Mouse (Mus musculus) thymus, postnatal 4 days (tissue): Measurements from ENCODE around the gene Tmem234.

Experiments
- DNase-seq: peaks from one replicate; pipeline ENCODE4 v3.0.0; 2021

Gene Tmem234

GRCm38 (mm10) chr4:129580347-129580746, 20.1 kb upstream of the Tmem234 start:
- DNase-seq = peak; percentile 73

DNA sequence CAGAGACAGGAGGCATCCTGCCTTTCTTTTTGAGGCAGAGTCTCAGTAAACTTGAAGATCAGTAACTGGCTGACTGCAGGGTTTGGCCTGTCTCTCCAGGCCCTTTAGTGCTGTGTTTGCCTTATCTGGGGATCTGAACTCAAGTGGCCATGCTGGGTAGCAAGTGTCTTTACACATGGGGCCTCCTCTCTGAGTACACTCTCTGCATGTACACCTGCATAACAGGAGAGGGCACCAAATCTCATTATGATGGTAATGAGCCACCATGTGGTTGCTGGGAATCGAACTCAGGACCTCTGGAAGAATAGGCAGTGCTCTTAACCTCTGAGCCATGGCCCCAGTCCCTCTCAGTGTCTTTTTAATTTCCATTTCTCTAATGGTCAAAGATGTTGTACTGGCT, 18.2 kb upstream of the Tmem234 start:
- DNase-seq = no peak

DNA sequence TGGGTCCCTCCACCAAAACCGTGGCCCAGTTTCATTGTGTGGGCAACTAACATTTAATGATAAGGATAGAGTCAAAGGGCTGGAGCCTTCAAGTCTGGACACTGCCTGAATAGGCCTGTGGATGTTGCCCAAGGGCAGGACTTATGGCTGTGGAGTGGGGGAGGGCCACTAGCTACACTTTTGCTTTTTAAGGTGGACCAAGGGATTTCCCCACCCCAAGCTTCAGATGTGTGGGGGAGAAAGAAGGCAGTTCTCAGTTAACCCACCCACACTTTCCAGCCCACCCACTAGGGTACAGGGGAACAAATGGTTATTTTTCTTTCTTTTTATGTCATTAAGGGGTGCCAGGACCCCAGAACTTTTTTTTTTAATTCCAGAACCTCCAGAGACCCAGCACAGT, 16.1 kb upstream of the Tmem234 start:
- no peak for DNase-seq

- peak; percentile 96 for DNase-seq
Observed at GRCm38 (mm10) chr4:129584884-129585608, 15.4 kb upstream of the Tmem234 start.

GRCm38 (mm10) chr4:129585773-129586172, 14.7 kb upstream of the Tmem234 start:
- DNase-seq = no peak

GRCm38 (mm10) chr4:129586943-129587342, 13.5 kb upstream of the Tmem234 start:
- DNase-seq = no peak

DNA sequence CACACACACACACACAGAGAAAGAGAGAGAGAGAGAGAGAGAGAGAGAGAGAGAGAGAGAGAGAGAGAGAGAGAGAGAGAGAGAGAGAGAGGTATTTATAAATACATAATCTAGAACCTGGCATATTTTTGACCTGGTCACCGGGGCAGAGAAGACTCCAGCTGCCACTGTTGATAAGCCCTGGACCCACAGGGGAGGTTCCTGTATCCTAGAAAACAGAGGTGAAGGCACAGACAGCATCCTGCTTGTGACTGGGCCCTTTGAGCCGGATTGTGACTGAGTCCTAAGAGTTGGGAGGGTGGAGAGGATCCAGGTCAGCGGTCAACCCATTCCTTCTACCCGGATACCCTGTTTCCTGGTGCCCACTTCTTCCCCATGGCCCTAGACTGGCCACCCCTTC, 11.6 kb upstream of the Tmem234 start:
- DNase-seq = no peak

- DNase-seq = peak; percentile 89
Observed at GRCm38 (mm10) chr4:129608426-129609025, 8.1 kb downstream of the Tmem234 start.

- DNase-seq = peak; percentile 59
Observed at GRCm38 (mm10) chr4:129609139-129609631, 8.7 kb downstream of the Tmem234 start.

- DNase-seq = peak; percentile 79
Observed at GRCm38 (mm10) chr4:129610026-129610425, 9.6 kb downstream of the Tmem234 start.

DNA sequence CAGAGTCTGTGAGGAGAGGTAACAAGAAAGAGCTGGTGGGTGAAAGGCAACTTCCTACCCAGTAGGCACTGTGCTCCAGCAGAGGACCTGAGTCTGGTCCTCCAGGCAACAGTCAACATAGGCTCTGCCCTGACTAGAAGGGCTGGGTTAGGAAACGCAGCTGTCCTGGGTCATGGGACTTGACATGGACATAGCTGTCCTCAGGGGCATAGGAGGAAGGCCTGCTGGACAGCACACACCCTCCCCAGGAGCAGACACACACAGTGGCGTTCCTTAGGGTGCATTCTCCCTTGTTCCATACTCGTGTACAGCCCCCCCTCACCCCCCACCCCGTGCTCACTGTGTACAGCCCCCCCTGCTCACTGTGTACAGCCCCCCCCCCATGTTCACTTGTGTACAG, 10.0 kb downstream of the Tmem234 start:
- DNase-seq = no peak

- no peak for DNase-seq
Observed at GRCm38 (mm10) chr4:129614093-129614492, 13.6 kb downstream of the Tmem234 start, which contains the start of gene Dcdc2b. Gene Dcdc2b, minus strand, starts transcription at chr4:129614257.

GRCm38 (mm10) chr4:129615801-129616290, 15.4 kb downstream of the Tmem234 start:
- DNase-seq = no peak

DNA sequence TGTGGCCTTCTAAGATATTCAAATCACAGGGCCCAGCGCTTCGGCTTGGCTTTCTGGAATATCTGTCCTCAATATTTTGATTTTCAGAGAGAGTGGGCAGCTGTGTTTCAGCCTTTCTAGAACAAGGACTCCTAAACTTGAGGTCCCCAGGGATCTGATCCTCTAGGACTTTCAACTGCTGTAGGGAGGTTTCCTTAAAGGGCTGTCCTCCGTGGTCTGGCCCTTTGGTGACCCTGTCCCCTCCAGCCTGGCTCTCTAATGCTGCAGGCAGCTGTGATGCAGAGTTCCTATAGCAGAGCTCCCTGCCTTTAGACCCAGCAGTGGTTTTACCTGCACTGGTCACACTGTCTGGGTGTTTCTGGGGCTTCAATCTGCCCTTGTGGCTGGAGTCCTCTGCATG, 16.2 kb downstream of the Tmem234 start:
- no peak for DNase-seq

DNA sequence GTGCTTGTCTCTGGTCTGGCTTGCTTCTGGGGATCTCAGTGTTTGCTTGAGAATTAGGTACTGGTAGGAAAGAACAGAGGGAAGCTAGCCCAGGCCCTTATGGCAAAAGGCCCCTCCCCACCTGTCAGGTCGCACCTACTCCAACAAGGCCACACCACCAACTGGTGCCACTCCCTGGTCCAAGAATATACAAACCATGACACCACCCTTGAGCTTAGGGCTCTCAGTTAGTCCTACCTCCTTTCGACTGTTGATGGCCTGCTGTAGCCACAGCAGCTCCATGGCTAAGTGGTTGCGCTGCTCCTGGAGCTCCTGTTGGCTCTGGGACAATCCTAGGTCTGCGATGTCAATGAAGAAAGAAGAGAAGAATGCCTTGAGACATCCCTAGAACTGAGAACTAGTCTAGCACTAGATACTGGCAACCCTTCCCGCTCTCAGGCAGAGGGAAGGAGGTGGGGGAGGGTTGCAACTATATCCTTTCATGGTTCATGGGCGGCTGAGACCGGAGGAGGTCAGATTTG, 16.7 kb downstream of the Tmem234 start:
- no peak for DNase-seq

DNA sequence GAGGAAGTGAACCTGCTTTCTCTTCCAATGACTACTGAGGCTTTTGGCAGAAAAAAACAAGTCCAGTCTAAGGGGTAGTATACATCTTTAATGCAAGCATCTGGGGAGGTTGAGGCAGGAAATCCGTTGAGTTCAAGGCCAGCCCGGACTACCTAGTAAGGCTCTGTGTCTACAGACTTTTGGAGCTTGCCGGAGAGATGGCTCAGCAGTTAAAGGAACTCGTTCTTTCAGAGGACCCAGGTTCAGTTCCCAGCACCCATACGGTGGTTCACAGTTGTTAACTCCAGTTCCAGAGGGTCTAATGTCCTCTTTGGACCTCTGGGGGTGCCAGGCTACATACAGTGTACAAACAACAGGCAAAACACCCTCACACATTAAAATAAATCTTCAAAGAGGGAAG, 17.6 kb downstream of the Tmem234 start:
- DNase-seq = no peak

GRCm38 (mm10) chr4:129618786-129619691, 18.6 kb downstream of the Tmem234 start, which contains the start of gene Iqcc:
Gene Iqcc, minus strand, starts transcription at chr4:129619099.
- DNase-seq = peak; percentile 96

DNA sequence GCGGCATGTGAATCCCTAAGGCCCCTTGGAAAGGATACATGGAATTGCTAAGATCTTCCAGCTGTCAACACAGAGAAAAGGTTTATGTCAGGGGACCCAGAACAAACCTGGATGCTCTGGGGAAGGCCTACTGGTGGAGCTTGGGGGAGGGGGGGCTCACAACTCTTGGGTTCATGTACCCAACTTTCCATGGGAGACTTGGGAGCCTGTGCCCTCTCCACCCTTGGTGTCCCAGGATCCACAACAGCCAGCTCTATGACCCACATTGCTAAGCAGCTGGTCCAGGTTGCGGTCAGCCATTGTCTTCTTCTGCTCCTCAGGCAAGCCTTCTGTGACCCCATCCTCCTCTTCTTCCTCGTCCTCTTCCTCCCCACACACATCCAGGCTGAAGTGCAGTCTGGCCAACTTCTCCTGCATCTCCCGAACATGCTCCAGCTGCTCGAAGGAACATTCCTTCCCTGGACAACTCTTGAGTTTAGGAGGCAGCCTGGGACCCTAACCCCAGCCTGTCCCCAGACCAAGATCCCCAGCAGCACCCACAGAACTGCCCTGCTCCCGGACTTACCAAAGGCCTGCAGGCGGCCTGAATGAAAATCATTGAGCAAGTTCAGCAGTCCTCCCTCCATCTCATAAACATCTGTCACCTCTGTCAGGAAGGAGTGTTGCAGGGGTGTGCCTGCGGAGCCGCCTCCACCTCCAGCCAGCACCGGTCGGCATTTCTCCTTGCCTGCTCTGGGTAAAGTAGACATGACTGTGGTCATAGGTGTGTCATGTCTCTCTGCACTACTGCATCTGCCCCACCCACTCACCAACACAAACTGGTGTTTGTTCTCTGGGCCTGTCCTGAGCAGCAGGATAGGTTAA, 20.2 kb downstream of the Tmem234 start:
- no peak for DNase-seq

DNA sequence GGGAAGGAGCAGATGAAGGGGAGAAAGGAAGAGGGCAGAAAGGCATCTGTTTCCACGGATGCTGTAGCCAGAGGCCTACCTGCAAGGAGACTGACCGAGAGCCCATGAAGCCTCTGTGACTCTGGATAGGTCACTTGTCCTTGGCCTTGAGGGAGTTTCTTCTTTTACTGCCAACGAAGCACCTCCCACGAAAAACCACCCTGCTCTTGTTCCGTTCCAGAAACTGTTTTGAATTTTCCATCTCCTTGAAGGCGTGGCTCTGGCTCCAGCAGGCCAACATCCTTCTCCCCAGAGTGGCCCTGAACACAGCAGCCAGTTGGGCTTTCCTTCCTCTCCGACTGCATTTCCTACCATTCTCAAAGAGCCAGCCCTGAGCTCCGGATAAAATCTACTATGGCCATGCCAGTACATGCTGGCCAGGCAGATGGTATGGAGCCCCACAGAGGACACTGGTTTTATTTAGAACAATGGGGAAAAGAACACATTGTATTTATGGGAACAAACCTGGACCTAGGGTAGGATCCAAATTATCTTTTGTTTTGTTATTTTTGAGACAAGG, 20.9 kb downstream of the Tmem234 start:
- no peak for DNase-seq

GRCm38 (mm10) chr4:129622120-129622802, 21.8 kb downstream of the Tmem234 start:
- DNase-seq = no peak
